Mouse (Mus musculus): ENCODE data around the gene AC140267.1. TPM values are rescaled to one million over a fixed set of nuclear protein-coding genes. Genes with fewer than 3 reads are reported as not detected.

The AC140267.1 gene
- polyA plus RNA-seq (2012; rRNA removed): not detected in 2 replicates

GRCm38 (mm10) chr15:80235535-80235934 is at the start of gene AC140267.1:
TSS of gene AC140267.1 (plus strand) at chr15:80235835.

GRCm38 (mm10) chr15:80233733-80234509 is 1.7 kb upstream of the AC140267.1 start, which contains the start of gene Mief1:
TSS of gene Mief1 (plus strand) at chr15:80234018.

GRCm38 (mm10) chr15:80254847-80255645 is 19.4 kb downstream of the AC140267.1 start, which contains the start of gene Atf4:
TSS of gene Atf4 (plus strand) at chr15:80255184.

GRCm38 (mm10) chr15:80263610-80264575 is 28.3 kb downstream of the AC140267.1 start, which contains the start of gene Rps19bp1:
TSS of gene Rps19bp1 (minus strand) at chr15:80264315.

Other genes with a start within 250 kb of the AC140267.1 start
- 1.4 TPM in 2 replicates for gene Pdgfb, start 220.9 kb upstream of the AC140267.1 start, polyA plus RNA-seq (2012; rRNA removed)
- 9.7 and 10.5 TPM in 2 replicates for gene Syngr1, start 144.5 kb upstream of the AC140267.1 start, polyA plus RNA-seq (2012; rRNA removed)
- gene Rpl3, start 144.0 kb upstream of the AC140267.1 start, polyA plus RNA-seq (2012; rRNA removed): 790 and 855 TPM in 2 replicates
- 11.2 and 11.4 TPM in 2 replicates for gene Tab1, start 102.7 kb upstream of the AC140267.1 start, polyA plus RNA-seq (2012; rRNA removed)
- gene Mgat3, start 62.1 kb upstream of the AC140267.1 start, polyA plus RNA-seq (2012; rRNA removed): 0.92 and 0.95 TPM in 2 replicates
- gene Mief1, start 1.8 kb upstream of the AC140267.1 start, polyA plus RNA-seq (2012; rRNA removed): 4.7 and 5.6 TPM in 2 replicates
- 243 and 248 TPM in 2 replicates for gene Atf4, start 19.3 kb downstream of the AC140267.1 start, polyA plus RNA-seq (2012; rRNA removed)
- gene Rps19bp1, start 28.5 kb downstream of the AC140267.1 start, polyA plus RNA-seq (2012; rRNA removed): 23.9 and 25.3 TPM in 2 replicates
- 0.01 TPM in 2 replicates for gene Cacna1i, start 51.4 kb downstream of the AC140267.1 start, polyA plus RNA-seq (2012; rRNA removed)